Mouse (Mus musculus): ENCODE results near the gene Lrmda. TPM values are rescaled to one million over a fixed set of nuclear protein-coding genes. Genes with fewer than 3 reads are reported as not detected.

Gene Lrmda
- total RNA-seq, 2 experiments from 2014 or later, result 2.6 to 2.9 TPM

- intact Hi-C loops (cut with DNase I), result loop anchor here (10.0 kb wide), 1 partner anchor 232 kb away; no protein-coding TSS in a partner anchor
Measured at GRCm38 (mm10) chr14:22812824-22813223, 793.3 kb downstream of the Lrmda start.

GRCm38 (mm10) chr14:22813389-22813788 is 793.9 kb downstream of the Lrmda start:
- intact Hi-C loops (cut with DNase I), result loop anchor here (10.0 kb wide), 1 partner anchor 231 kb away; no protein-coding TSS in a partner anchor
- peak; percentile 25 for DNase-seq
- H3K4me3 ChIP-seq, result no peak overlapping the region
- H3K27ac ChIP-seq, result peak overlapping the region; percentile 59; the same call in 1 of the 2 replicates
- no peak for TF ChIP-seq CTCF (IDR thresholded peaks at IDR 0.05)

More at GRCm38 (mm10) chr14:22812824-22813223, 793.3 kb downstream of the Lrmda start:
- Histone ChIP-seq H3K27ac (peak overlapping the region; percentile 59), H3K4me3 (no peak overlapping the region)
- no peak for DNase-seq
- TF ChIP-seq CTCF (IDR thresholded peaks at IDR 0.05), result no peak

GRCm38 (mm10) chr14:22814811-22815345 is 795.4 kb downstream of the Lrmda start:
- no peak overlapping the region for H3K4me3 ChIP-seq
- peak overlapping the region; percentile 58 for H3K27ac ChIP-seq
- no peak for TF ChIP-seq CTCF (IDR thresholded peaks at IDR 0.05)
- peak; percentile 24 for DNase-seq
- intact Hi-C loops (cut with DNase I), result loop anchor here (10.0 kb wide), 1 partner anchor 230 kb away; no protein-coding TSS in a partner anchor

- Histone ChIP-seq H3K27ac (peak overlapping the region; percentile 69), H3K4me3 (no peak overlapping the region)
- intact Hi-C loops (cut with DNase I), result loop anchor here (10.0 kb wide), 1 partner anchor 227 kb away; no protein-coding TSS in a partner anchor
- peak; percentile 67 for TF ChIP-seq CTCF (IDR thresholded peaks at IDR 0.05)
- peak; percentile 41 for DNase-seq
Measured at GRCm38 (mm10) chr14:22817346-22818201, 798.1 kb downstream of the Lrmda start.

- no peak for DNase-seq
- no peak for TF ChIP-seq CTCF (IDR thresholded peaks at IDR 0.05)
- intact Hi-C loops (cut with DNase I), result loop anchor here (10.0 kb wide), 1 partner anchor 227 kb away; no protein-coding TSS in a partner anchor
- Histone ChIP-seq H3K4me3 (no peak overlapping the region), H3K27ac (peak overlapping the region; percentile 69; the same call in 1 of the 2 replicates)
Measured at GRCm38 (mm10) chr14:22818202-22818530, 798.7 kb downstream of the Lrmda start.

GRCm38 (mm10) chr14:22822942-22823341 is 803.4 kb downstream of the Lrmda start:
- no peak overlapping the region for H3K4me3 ChIP-seq
- TF ChIP-seq CTCF (IDR thresholded peaks at IDR 0.05), result no peak
- no peak for DNase-seq
- H3K27ac ChIP-seq, result no peak overlapping the region
- intact Hi-C loops (cut with DNase I), result no loop called here

- DNase-seq, result no peak
- Histone ChIP-seq H3K27ac (no peak overlapping the region), H3K4me3 (no peak overlapping the region)
- TF ChIP-seq CTCF (IDR thresholded peaks at IDR 0.05), result no peak
- intact Hi-C loops (cut with DNase I), result no loop called here
Measured at GRCm38 (mm10) chr14:22826825-22827224, 807.3 kb downstream of the Lrmda start.

- no peak overlapping the region for H3K27ac ChIP-seq
- no peak for DNase-seq
- H3K4me3 ChIP-seq, result no peak overlapping the region
- no peak for TF ChIP-seq CTCF (IDR thresholded peaks at IDR 0.05)
- intact Hi-C loops (cut with DNase I), result no loop called here
Measured at GRCm38 (mm10) chr14:22837058-22837457, 817.5 kb downstream of the Lrmda start.

GRCm38 (mm10) chr14:22841136-22841535 is 821.6 kb downstream of the Lrmda start:
- Histone ChIP-seq H3K4me3 (no peak overlapping the region), H3K27ac (no peak overlapping the region)
- DNase-seq, result no peak
- intact Hi-C loops (cut with DNase I), result no loop called here
- no peak for TF ChIP-seq CTCF (IDR thresholded peaks at IDR 0.05)

- no peak for TF ChIP-seq CTCF (IDR thresholded peaks at IDR 0.05)
- intact Hi-C loops (cut with DNase I), result no loop called here
- Histone ChIP-seq H3K27ac (no peak overlapping the region), H3K4me3 (no peak overlapping the region)
- DNase-seq, result no peak
Measured at GRCm38 (mm10) chr14:22844006-22844405, 824.5 kb downstream of the Lrmda start.

- intact Hi-C loops (cut with DNase I), result no loop called here
Measured at GRCm38 (mm10) chr14:22845401-22845800, 825.9 kb downstream of the Lrmda start.

GRCm38 (mm10) chr14:22847011-22847786 is 827.7 kb downstream of the Lrmda start:
- H3K4me3 ChIP-seq, result no peak overlapping the region
- TF ChIP-seq CTCF (IDR thresholded peaks at IDR 0.05), result no peak
- intact Hi-C loops (cut with DNase I), result no loop called here
- H3K27ac ChIP-seq, result peak overlapping the region; percentile 76
- peak; percentile 45 for DNase-seq

More at GRCm38 (mm10) chr14:22845401-22845800, 825.9 kb downstream of the Lrmda start:
- no peak for DNase-seq
- Histone ChIP-seq H3K4me3 (no peak overlapping the region), H3K27ac (no peak overlapping the region)
- no peak for TF ChIP-seq CTCF (IDR thresholded peaks at IDR 0.05)

Measured in gastrocnemius, adult 2 months (tissue).